Mouse (Mus musculus) MEL (cell line): ENCODE measurements around the gene Ddx46. TPM values are rescaled to one million over a fixed set of nuclear protein-coding genes. Genes with fewer than 3 reads are reported as not detected.
A peak's percentile ranks its signal among the peaks of the same experiment; 100 is the strongest.

Experiments
- DNase-seq: peaks from one replicate; pipeline ENCODE4 v3.0.0; 2011; ENCODE audit warnings: low read depth, low spot score
- H3K27ac ChIP-seq: 2 replicates; pipeline ENCODE4 v1.5.1; 2012; ENCODE audit warnings: low read depth, mild to moderate bottlenecking, control low read depth, low read length, moderate library complexity; ENCODE audit not compliant: control insufficient read depth
- H3K27me3 ChIP-seq, 2 experiments: fragments of 150-350 bp in 1 of 2; sonication (generic) in 1 of 2; 2 replicates each; pipeline ENCODE4 v1.6.1; 2012; ENCODE audit warnings: low read length in 2 of 2, mild to moderate bottlenecking in 2 of 2, improper control_type of control experiment in 1 of 2, moderate library complexity in 1 of 2; ENCODE audit not compliant: insufficient read depth in 2 of 2, control insufficient read depth in 1 of 2
- H3K36me3 ChIP-seq, 2 experiments: 2 replicates each; pipeline ENCODE4 v1.6.1; 2012 to 2014; ENCODE audit warnings: low read length in 2 of 2, improper control_type of control experiment in 1 of 2, inconsistent platforms in 1 of 2, mild to moderate bottlenecking in 1 of 2; ENCODE audit not compliant: insufficient read depth in 2 of 2, control insufficient read depth in 1 of 2
- H3K4me1 ChIP-seq, 2 experiments: fragments of 150-350 bp in 1 of 2; sonication (generic) in 1 of 2; 2 replicates each; pipeline ENCODE4 v1.6.1; 2012; ENCODE audit warnings: low read length in 2 of 2, improper control_type of control experiment in 1 of 2, mild to moderate bottlenecking in 1 of 2; ENCODE audit not compliant: insufficient read depth in 2 of 2, control insufficient read depth in 1 of 2
- H3K4me3 ChIP-seq, 2 experiments: fragments of 150-350 bp in 1 of 2; sonication (generic) in 1 of 2; 2 replicates each; pipeline ENCODE4 v1.5.1; 2012; ENCODE audit warnings: low read depth in 2 of 2, low read length in 2 of 2, mild to moderate bottlenecking in 2 of 2, moderate library complexity in 2 of 2, control low read depth in 1 of 2, improper control_type of control experiment in 1 of 2; ENCODE audit not compliant: control insufficient read depth in 1 of 2, insufficient read depth in 1 of 2
- H3K79me2 ChIP-seq: 2 replicates; pipeline ENCODE4 v1.6.1; 2012; ENCODE audit warnings: mild to moderate bottlenecking, low read length, moderate library complexity; ENCODE audit not compliant: control insufficient read depth, poor library complexity, insufficient read depth
- H3K9ac ChIP-seq: 2 replicates; pipeline ENCODE4 v1.6.1; 2012; ENCODE audit warnings: low read depth, mild to moderate bottlenecking, control low read depth, low read length, moderate library complexity; ENCODE audit not compliant: control insufficient read depth, poor library complexity, severe bottlenecking
- H3K9me3 ChIP-seq: fragments of 150-350 bp; sonication (generic); replicated peaks from 2 replicates; pipeline ENCODE4 v1.6.1; 2012; ENCODE audit warnings: mild to moderate bottlenecking, low read length, improper control_type of control experiment, moderate library complexity; ENCODE audit not compliant: insufficient read depth
- CHD2 ChIP-seq: IDR thresholded peaks from 2 replicates; pipeline ENCODE4 v1.6.1; 2011; ENCODE audit warnings: low read length, improper control_type of control experiment
- CTCF ChIP-seq, 3 experiments: IDR thresholded peaks in 2 of 3; conservative IDR thresholded peaks in 1 of 3; 2 replicates each; pipeline ENCODE4 v1.5.1; 2011 to 2012; ENCODE audit warnings: low read length in 3 of 3, low read depth in 2 of 3, mild to moderate bottlenecking in 2 of 3, improper control_type of control experiment in 1 of 3, inconsistent platforms in 1 of 3, mixed read lengths in 1 of 3, moderate library complexity in 1 of 3; ENCODE audit not compliant: control insufficient read depth in 1 of 3, insufficient read depth in 1 of 3, poor library complexity in 1 of 3, severe bottlenecking in 1 of 3
- ELF1 ChIP-seq: IDR thresholded peaks from 2 replicates; pipeline ENCODE4 v1.6.1; 2014; ENCODE audit warnings: low read depth, mild to moderate bottlenecking, inconsistent platforms, low read length, improper control_type of control experiment, moderate library complexity
- GABPA ChIP-seq: IDR thresholded peaks from 2 replicates; pipeline ENCODE4 v1.6.1; 2012; ENCODE audit warnings: low read depth, mild to moderate bottlenecking, inconsistent platforms, low read length, improper control_type of control experiment, moderate library complexity
- GATA1 ChIP-seq: IDR thresholded peaks from 2 replicates; pipeline ENCODE4 v1.6.1; 2011; ENCODE audit warnings: low read depth, low read length, improper control_type of control experiment
- HCFC1 ChIP-seq: IDR thresholded peaks from 2 replicates; pipeline ENCODE4 v1.6.1; 2012; ENCODE audit warnings: low read depth, mild to moderate bottlenecking, inconsistent platforms, low read length, improper control_type of control experiment, moderate library complexity
- JUND ChIP-seq: IDR thresholded peaks from 2 replicates; pipeline ENCODE4 v1.6.1; 2011; ENCODE audit warnings: low read depth, mild to moderate bottlenecking, improper control_type of control experiment, low read length
- KAT2A ChIP-seq: conservative IDR thresholded peaks from 2 replicates; pipeline ENCODE4 v1.6.1; 2012; ENCODE audit warnings: low read depth, low read length, improper control_type of control experiment, inconsistent platforms
- MAFK ChIP-seq: IDR thresholded peaks from 2 replicates; pipeline ENCODE4 v1.6.1; 2011; ENCODE audit warnings: low read depth, mild to moderate bottlenecking, low read length, improper control_type of control experiment, borderline replicate concordance
- MAX ChIP-seq: IDR thresholded peaks from 2 replicates; pipeline ENCODE4 v1.6.1; 2011; ENCODE audit warnings: low read length, improper control_type of control experiment
- MAZ ChIP-seq: IDR thresholded peaks from 2 replicates; pipeline ENCODE4 v1.6.1; 2012; ENCODE audit warnings: low read depth, mild to moderate bottlenecking, inconsistent platforms, low read length, improper control_type of control experiment
- MXI1 ChIP-seq: IDR thresholded peaks from 2 replicates; pipeline ENCODE4 v1.6.1; 2011; ENCODE audit warnings: mild to moderate bottlenecking, low read depth, low read length, improper control_type of control experiment
- MYC ChIP-seq: IDR thresholded peaks from 2 replicates; pipeline ENCODE4 v1.6.1; 2011; ENCODE audit warnings: low read depth, mild to moderate bottlenecking, low read length, improper control_type of control experiment, moderate library complexity
- POLR2A ChIP-seq, 2 experiments: IDR thresholded peaks; 2 replicates each; pipeline ENCODE4 v1.6.1; 2011 to 2012; ENCODE audit warnings: low read length in 2 of 2, mild to moderate bottlenecking in 2 of 2, control low read depth in 1 of 2, improper control_type of control experiment in 1 of 2, low read depth in 1 of 2, moderate library complexity in 1 of 2; ENCODE audit not compliant: control insufficient read depth in 1 of 2, insufficient read depth in 1 of 2, poor library complexity in 1 of 2
- POLR2AphosphoS5 ChIP-seq: IDR thresholded peaks from 2 replicates; pipeline ENCODE4 v1.6.1; 2012; ENCODE audit warnings: low read depth, borderline replicate concordance, mild to moderate bottlenecking, inconsistent platforms, low read length, moderate library complexity, mixed read lengths
- RAD21 ChIP-seq: IDR thresholded peaks from 2 replicates; pipeline ENCODE4 v1.6.1; 2011; ENCODE audit warnings: mild to moderate bottlenecking, low read depth, low read length, improper control_type of control experiment
- SIN3A ChIP-seq: IDR thresholded peaks from 2 replicates; pipeline ENCODE4 v1.6.1; 2012; ENCODE audit warnings: low read length, improper control_type of control experiment, inconsistent platforms
- UBTF ChIP-seq: IDR thresholded peaks from 2 replicates; pipeline ENCODE4 v1.6.1; 2012; ENCODE audit warnings: low read depth, mild to moderate bottlenecking, inconsistent platforms, low read length, improper control_type of control experiment, moderate library complexity, borderline replicate concordance; ENCODE audit not compliant: insufficient read depth
- USF1 ChIP-seq: IDR thresholded peaks from 2 replicates; pipeline ENCODE4 v1.6.1; 2014; ENCODE audit warnings: low read depth, mild to moderate bottlenecking, inconsistent platforms, low read length, improper control_type of control experiment, moderate library complexity
- ZC3H11A ChIP-seq: IDR thresholded peaks from 2 replicates; pipeline ENCODE4 v1.6.1; 2012; ENCODE audit warnings: low read depth, mild to moderate bottlenecking, inconsistent platforms, low read length, improper control_type of control experiment
- ZMIZ1 ChIP-seq: IDR thresholded peaks from 2 replicates; pipeline ENCODE4 v1.6.1; 2012; ENCODE audit warnings: low read depth, mild to moderate bottlenecking, inconsistent platforms, low read length, improper control_type of control experiment, moderate library complexity
- polyA plus RNA-seq, 2 experiments: library from polyadenylated mRNA; stranded (reverse) in 1 of 2; unstranded in 1 of 2; fragments of >175 nt in 1 of 2; fragments of >200 nt in 1 of 2; gene quantifications; 2 replicates each; pipeline versions ENCODE4 v1.2.1 to v1.2.4; 2012; ENCODE audit warnings: low replicate concordance in 2 of 2, low read depth in 1 of 2; ENCODE audit not compliant: insufficient read length in 2 of 2, insufficient read depth in 1 of 2, missing spikeins in 1 of 2
- total RNA-seq: library from RNA; depleted of rRNA; stranded (reverse); fragments of 300-350 nt; gene quantifications from 2 replicates; pipeline ENCODE4 v1.2.3, GENCODE M21; 2012

Gene Ddx46
- total and polyA plus RNA-seq, 3 experiments, result 58.3 to 122 (median 89.5) TPM

GRCm38 (mm10) chr13:55692535-55693242, 57.9 kb downstream of the Ddx46 start, which contains the start of gene B230219D22Rik (continued):
- TF ChIP-seq JUND (no peak), CTCF (IDR thresholded peaks at IDR 0.05 in 2 of 3, conservative IDR thresholded peaks at IDR 0.05 in 1 of 3; ENCODE audit: control insufficient read depth in 1 of 3, insufficient read depth in 1 of 3, low read depth in 2 of 3, low read length in 3 of 3, poor library complexity in 1 of 3, severe bottlenecking in 1 of 3) (peak in 1 of 3 experiments; percentile 17; a peak in 1 of 6 replicates), POLR2AphosphoS5 (peak; percentile 53; the same call in 1 of the 2 replicates)

- Histone ChIP-seq H3K4me3 (peak overlapping the region; percentile 93 to 96), H3K4me1 (peaks cover 0 to 22% of the 10 kb centered on the region in 2 experiments; a peak in 3 of 4 replicates), H3K9ac (peak overlapping the region; percentile 99), H3K27ac (peak overlapping the region; percentile 65), H3K36me3 (peaks cover 7 to 21% of the 10 kb centered on the region in 2 experiments), H3K79me2 (peaks cover 45% of the 10 kb centered on the region), H3K9me3 (no peaks in the 10 kb centered on the region), H3K27me3 (no peaks in the 10 kb centered on the region)
- 0 out of 2 replicates have a peak, but pooled peaks have one; percentile 51 for TF ChIP-seq HCFC1
- TF ChIP-seq USF1, result no peak
- no peak for TF ChIP-seq KAT2A
- no peak for TF ChIP-seq MYC
- TF ChIP-seq MXI1, result peak; percentile 69
- TF ChIP-seq UBTF, result 0 out of 2 replicates have a peak, but pooled peaks have one; percentile 53
- 0 out of 2 replicates have a peak, but pooled peaks have one; percentile 21 for TF ChIP-seq SIN3A
- peak; percentile 4; the same call in 1 of the 2 replicates for TF ChIP-seq ZMIZ1
- no peak for TF ChIP-seq POLR2AphosphoS5
- TF ChIP-seq GABPA, result no peak
- TF ChIP-seq ELF1, result no peak; the same call in 1 of the 2 replicates
- TF ChIP-seq ZC3H11A, result no peak
- no peak for TF ChIP-seq MAFK
- no peak for TF ChIP-seq CHD2
- TF ChIP-seq RAD21, result no peak
- 0 out of 2 replicates have a peak, but pooled peaks have one; percentile 31 for TF ChIP-seq MAZ
- no peak; a peak in 1 of 4 replicates for TF ChIP-seq POLR2A (IDR thresholded peaks at IDR 0.05; ENCODE audit: control insufficient read depth in 1 of 2, insufficient read depth in 1 of 2, low read depth in 1 of 2, low read length in 2 of 2, poor library complexity in 1 of 2)
- no peak for TF ChIP-seq MAX
- no peak for TF ChIP-seq GATA1
- TF ChIP-seq JUND, result no peak
- DNase-seq, result peak; percentile 63
These were observed 58.5 kb downstream of the Ddx46 start for GRCm38 (mm10) chr13:55693243-55693721.
